In the genomic region with DNA sequence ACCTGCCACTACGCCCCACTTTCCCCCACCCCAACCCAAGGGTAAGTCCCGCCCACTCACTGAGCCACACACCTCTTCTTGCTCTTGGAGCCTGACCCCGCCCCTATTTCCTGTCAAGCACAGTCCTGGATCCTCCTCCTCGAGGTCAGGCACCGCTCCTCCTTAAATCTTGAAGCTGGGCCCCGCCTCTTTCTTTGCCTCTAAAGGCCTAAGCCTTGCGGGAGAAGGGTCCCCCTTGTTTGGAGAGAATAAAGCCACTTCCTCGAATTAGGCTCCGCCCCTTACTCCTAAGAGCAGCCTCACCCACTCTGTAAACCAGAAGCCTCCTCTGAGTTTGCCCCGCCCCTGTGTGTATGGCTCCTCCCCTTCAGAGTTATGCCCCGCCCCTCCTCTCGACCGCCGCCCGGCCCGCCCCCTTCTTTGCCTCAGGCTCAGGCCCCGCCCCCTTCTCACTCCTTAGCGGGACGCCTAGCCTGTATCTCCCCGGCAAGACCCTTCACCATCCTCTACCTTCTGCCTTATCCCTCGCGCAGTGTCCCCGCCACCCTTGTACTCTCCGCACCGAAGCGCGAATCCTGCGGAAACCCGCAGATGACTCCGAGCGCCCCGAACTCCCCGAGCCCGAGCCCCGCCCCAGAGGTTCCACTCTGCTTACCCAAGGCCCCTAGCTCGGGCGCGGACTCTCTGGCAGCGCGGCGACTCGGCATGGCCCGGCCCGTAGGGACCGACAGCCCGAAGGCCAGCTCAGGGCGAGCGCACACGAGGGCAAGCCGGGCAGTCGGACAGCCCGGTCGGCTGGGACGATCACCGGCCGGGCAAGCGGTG, we compare ENCODE assay signal across 8 mouse cellular contexts. TPM values are rescaled to one million over a fixed set of nuclear protein-coding genes. Genes with fewer than 3 reads are reported as not detected.
A peak's percentile ranks its signal among the peaks of the same experiment; 100 is the strongest.
DNase-seq lines count a peak whose midpoint lies in the region; ATAC-seq lines count a peak whose summit lies in the region.

No protein-coding gene starts in this region.

- peak overlapping the region; percentile 82 for H3K9ac ChIP-seq in heart, embryonic 13.5 days
- H3K9ac ChIP-seq in liver, embryonic 12.5 days, result peak overlapping the region; percentile 74
- H3K9ac ChIP-seq in stomach, embryonic 15.5 days, result peak overlapping the region; percentile 43; the same call in 1 of the 2 replicates

- peaks cover 20% of the 10 kb centered on the region for H3K36me3 ChIP-seq in heart, embryonic 13.5 days
- H3K36me3 ChIP-seq in liver, embryonic 12.5 days, result peaks cover 19% of the 10 kb centered on the region
- peaks cover 17% of the 10 kb centered on the region for H3K36me3 ChIP-seq in stomach, embryonic 15.5 days

- peak overlapping the region; percentile 84 for H3K27ac ChIP-seq in brown adipose tissue, adult 24 weeks (replicated peaks; ENCODE audit: low read depth, low read length)
- H3K27ac ChIP-seq in heart, embryonic 13.5 days (replicated peaks), result peak overlapping the region; percentile 93
- H3K27ac ChIP-seq in liver, embryonic 12.5 days, result peak overlapping the region; percentile 90
- peak overlapping the region; percentile 92 for H3K27ac ChIP-seq in stomach, embryonic 15.5 days

- H3K27me3 ChIP-seq in heart, embryonic 13.5 days (replicated peaks), result no peaks in the 10 kb centered on the region; the same call in 1 of the 2 replicates
- 0 out of 2 replicates have a peak, but pooled peaks cover 6% of the 10 kb centered on the region for H3K27me3 ChIP-seq in liver, embryonic 12.5 days (replicated peaks)
- H3K27me3 ChIP-seq in stomach, embryonic 15.5 days (replicated peaks), result no peaks in the 10 kb centered on the region

- 2% methylated on average over 57 of the region's 57 CpGs for WGBS in heart, embryonic 13.5 days
- 2% methylated on average over 57 of the region's 57 CpGs for WGBS in liver, embryonic 12.5 days (ENCODE audit: insufficient replicate concordance)
- WGBS in stomach, embryonic 15.5 days, result under 1% methylated on average over 56 of the region's 57 CpGs

- peak; percentile 81 for ATAC-seq in heart, embryonic 13.5 days (ENCODE audit: extremely low read depth, insufficient number of reproducible peaks, low FRiP score, low TSS enrichment)
- peak; percentile 77 for ATAC-seq in liver, embryonic 12.5 days
- peak; percentile 91 for ATAC-seq in stomach, embryonic 15.5 days (ENCODE audit: insufficient read depth, low FRiP score, low read depth)

- H3K4me1 ChIP-seq in brown adipose tissue, adult 24 weeks (ENCODE audit: control insufficient read depth, insufficient read depth, insufficient read length, low read length), result peaks cover 3% of the 10 kb centered on the region; the same call in 1 of the 2 replicates
- peaks cover 12% of the 10 kb centered on the region for H3K4me1 ChIP-seq in heart, embryonic 13.5 days
- peaks cover 52% of the 10 kb centered on the region for H3K4me1 ChIP-seq in liver, embryonic 12.5 days
- H3K4me1 ChIP-seq in stomach, embryonic 15.5 days, result peaks cover 4% of the 10 kb centered on the region; the same call in 1 of the 2 replicates

- H3K9me3 ChIP-seq in heart, embryonic 13.5 days, result no peaks in the 10 kb centered on the region
- H3K9me3 ChIP-seq in liver, embryonic 12.5 days (replicated peaks), result no peaks in the 10 kb centered on the region
- no peaks in the 10 kb centered on the region for H3K9me3 ChIP-seq in stomach, embryonic 15.5 days

- peak; percentile 98 for DNase-seq in CD4-positive, CD25-positive, alpha-beta regulatory T cell, adult 2 months (ENCODE audit: low read depth, low spot score)
- peak; percentile 92 for DNase-seq in fat pad, adult 2 months (ENCODE audit: extremely low read depth, low read depth, low spot score)
- peak; percentile 98 for DNase-seq in kidney, postnatal 10 days
- peak; percentile 98 for DNase-seq in natural killer cell, adult 2 months (ENCODE audit: low spot score in 2 of 2)

- H3K4me3 ChIP-seq in brown adipose tissue, adult 24 weeks (ENCODE audit: insufficient read depth, low read depth, low read length), result peak overlapping the region; percentile 73
- peak overlapping the region; percentile 84 for H3K4me3 ChIP-seq in heart, embryonic 13.5 days
- peak overlapping the region; percentile 84 for H3K4me3 ChIP-seq in liver, embryonic 12.5 days
- peak overlapping the region; percentile 89 for H3K4me3 ChIP-seq in stomach, embryonic 15.5 days (replicated peaks)

- H3K4me2 ChIP-seq in heart, embryonic 13.5 days, result peak overlapping the region; percentile 93
- H3K4me2 ChIP-seq in liver, embryonic 12.5 days, result peak overlapping the region; percentile 100
- peak overlapping the region; percentile 95 for H3K4me2 ChIP-seq in stomach, embryonic 15.5 days

RNA-seq across cellular contexts. Expression of gene Relb, which starts 0.5 kb away (rescaled TPM):
- 7.1 and 10.5 TPM in 2 replicates for polyA plus RNA-seq in brown adipose tissue, adult 24 weeks (2012; ENCODE audit: insufficient read depth, insufficient read length, missing spikeins)
- 5.6 and 6.2 TPM in 2 replicates for polyA plus RNA-seq in heart, embryonic 13.5 days (2015; fragmentation: Nextera tagmentation; extraction: Ambion mirVana)
- 1.9 and 2.6 TPM in 2 replicates for polyA plus RNA-seq in liver, embryonic 12.5 days (2016; fragmentation: Nextera tagmentation; extraction: Ambion mirVana)
- 9.0 and 10.1 TPM in 2 replicates for polyA plus RNA-seq in stomach, embryonic 15.5 days (2015; fragmentation: Nextera tagmentation; extraction: Ambion mirVana)

RNA-seq across cellular contexts. Expression of gene Clasrp, which starts 24.5 kb away (rescaled TPM):
- polyA plus RNA-seq in brown adipose tissue, adult 24 weeks (2012; ENCODE audit: insufficient read depth, insufficient read length, missing spikeins), result 9.6 and 17.9 TPM in 2 replicates
- 30.8 and 31.8 TPM in 2 replicates for polyA plus RNA-seq in heart, embryonic 13.5 days (2015; fragmentation: Nextera tagmentation; extraction: Ambion mirVana)
- polyA plus RNA-seq in liver, embryonic 12.5 days (2016; fragmentation: Nextera tagmentation; extraction: Ambion mirVana), result 23.9 and 24.2 TPM in 2 replicates
- polyA plus RNA-seq in stomach, embryonic 15.5 days (2015; fragmentation: Nextera tagmentation; extraction: Ambion mirVana), result 44.8 and 48.3 TPM in 2 replicates

RNA-seq across cellular contexts. Expression of gene Clptm1, which starts 36.1 kb away (rescaled TPM):
- polyA plus RNA-seq in brown adipose tissue, adult 24 weeks (2012; ENCODE audit: insufficient read depth, insufficient read length, missing spikeins), result 72.2 and 77.2 TPM in 2 replicates
- polyA plus RNA-seq in heart, embryonic 13.5 days (2015; fragmentation: Nextera tagmentation; extraction: Ambion mirVana), result 74.5 and 74.6 TPM in 2 replicates
- polyA plus RNA-seq in liver, embryonic 12.5 days (2016; fragmentation: Nextera tagmentation; extraction: Ambion mirVana), result 75.1 and 75.2 TPM in 2 replicates
- polyA plus RNA-seq in stomach, embryonic 15.5 days (2015; fragmentation: Nextera tagmentation; extraction: Ambion mirVana), result 79.7 and 85.8 TPM in 2 replicates

RNA-seq across cellular contexts. Expression of gene Apoc2, which starts 49.0 kb away (rescaled TPM):
- 1.7 TPM in 1 of 2 replicates, not detected in the other for polyA plus RNA-seq in brown adipose tissue, adult 24 weeks (2012; ENCODE audit: insufficient read depth, insufficient read length, missing spikeins)
- 3.6 and 22.3 TPM in 2 replicates for polyA plus RNA-seq in heart, embryonic 13.5 days (2015; fragmentation: Nextera tagmentation; extraction: Ambion mirVana)
- 389 and 406 TPM in 2 replicates for polyA plus RNA-seq in liver, embryonic 12.5 days (2016; fragmentation: Nextera tagmentation; extraction: Ambion mirVana)
- polyA plus RNA-seq in stomach, embryonic 15.5 days (2015; fragmentation: Nextera tagmentation; extraction: Ambion mirVana), result 47.3 and 98.1 TPM in 2 replicates

RNA-seq across cellular contexts. Expression of gene Gemin7, which starts 51.4 kb away (rescaled TPM):
- 44.2 and 47.4 TPM in 2 replicates for polyA plus RNA-seq in brown adipose tissue, adult 24 weeks (2012; ENCODE audit: insufficient read depth, insufficient read length, missing spikeins)
- polyA plus RNA-seq in heart, embryonic 13.5 days (2015; fragmentation: Nextera tagmentation; extraction: Ambion mirVana), result 114 and 134 TPM in 2 replicates
- 101 TPM in 2 replicates for polyA plus RNA-seq in liver, embryonic 12.5 days (2016; fragmentation: Nextera tagmentation; extraction: Ambion mirVana)
- polyA plus RNA-seq in stomach, embryonic 15.5 days (2015; fragmentation: Nextera tagmentation; extraction: Ambion mirVana), result 143 and 157 TPM in 2 replicates

Comparison
In these comparisons a context has a peak if more than half of its experiments do, and no peak if none do; other contexts are left out.
1. Peak in every context shown above with its lines: DNase-seq, ATAC-seq, H3K4me3 ChIP-seq and H3K27ac ChIP-seq.